Mouse (Mus musculus) fat pad, adult 2 months (tissue): ENCODE measurements at regions not wholly inside any gene's neighbourhood (a gene's known extent, or its start where the extent isn't known, plus 50 kb on each side); places are given as distances from the start of the nearest gene placed in this dataset.
"Not testable (repeated sequence)": the region's sequence is repeated elsewhere in the genome, so short reads cannot be mapped to it uniquely, and the experiment has no call there.

Experiments
- DNase-seq: peaks from one replicate; pipeline ENCODE4 v3.0.0-alpha.2; 2011; ENCODE audit warnings: low read depth, low spot score; ENCODE audit errors: extremely low read depth

DNA sequence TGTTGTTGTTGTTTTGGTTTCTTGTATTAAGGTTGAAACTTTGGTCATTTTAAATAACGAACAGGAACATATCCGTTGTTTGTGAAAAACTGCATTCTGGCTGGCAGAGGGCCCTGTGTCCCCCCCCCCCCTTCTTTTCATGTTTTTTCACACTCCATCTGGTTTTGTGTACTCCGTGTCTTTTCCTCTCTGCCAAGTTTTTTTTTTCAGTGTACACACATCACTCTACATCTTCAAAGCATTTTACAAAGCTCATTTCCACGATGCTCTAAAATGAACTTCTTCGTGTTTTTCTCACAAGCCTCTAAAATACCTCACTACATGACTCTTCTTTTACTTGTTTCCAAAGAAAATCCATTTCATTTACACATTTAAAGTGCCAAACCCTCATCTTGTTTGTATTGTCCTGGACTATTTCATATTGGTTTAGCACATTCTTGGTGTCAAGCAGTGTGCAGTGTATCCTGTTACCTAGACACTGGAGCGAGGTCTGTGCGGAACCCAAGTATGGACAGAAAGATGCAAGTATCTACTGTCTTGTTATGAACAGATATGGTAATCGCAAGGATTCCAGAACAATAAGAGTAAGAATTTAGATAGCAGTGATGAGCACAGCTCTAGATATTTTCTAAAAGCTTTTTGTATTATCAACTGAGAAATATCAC lies 503.5 kb upstream of the Hsf2 start:
- no peak for DNase-seq

DNA sequence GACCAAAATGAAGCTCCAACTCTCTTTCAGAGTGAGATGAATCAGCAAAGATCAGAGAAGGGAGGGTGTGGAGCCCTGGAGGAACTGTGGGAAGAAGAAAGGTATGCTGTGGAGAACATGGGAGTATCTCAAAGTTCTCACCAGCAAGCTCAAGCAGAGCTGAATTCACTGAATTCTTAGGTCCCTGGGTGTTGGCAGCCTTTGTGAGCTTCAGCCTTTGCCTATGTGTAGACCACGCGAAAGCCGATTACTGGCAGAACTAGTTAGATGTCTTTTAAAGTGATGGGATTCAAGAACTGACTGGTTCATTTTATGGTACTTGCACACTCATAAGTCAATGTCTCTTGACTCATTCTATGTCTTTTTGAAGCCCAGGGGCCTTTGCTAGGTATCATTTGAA lies 491.2 kb upstream of the Hsf2 start:
- DNase-seq, result no peak

DNA sequence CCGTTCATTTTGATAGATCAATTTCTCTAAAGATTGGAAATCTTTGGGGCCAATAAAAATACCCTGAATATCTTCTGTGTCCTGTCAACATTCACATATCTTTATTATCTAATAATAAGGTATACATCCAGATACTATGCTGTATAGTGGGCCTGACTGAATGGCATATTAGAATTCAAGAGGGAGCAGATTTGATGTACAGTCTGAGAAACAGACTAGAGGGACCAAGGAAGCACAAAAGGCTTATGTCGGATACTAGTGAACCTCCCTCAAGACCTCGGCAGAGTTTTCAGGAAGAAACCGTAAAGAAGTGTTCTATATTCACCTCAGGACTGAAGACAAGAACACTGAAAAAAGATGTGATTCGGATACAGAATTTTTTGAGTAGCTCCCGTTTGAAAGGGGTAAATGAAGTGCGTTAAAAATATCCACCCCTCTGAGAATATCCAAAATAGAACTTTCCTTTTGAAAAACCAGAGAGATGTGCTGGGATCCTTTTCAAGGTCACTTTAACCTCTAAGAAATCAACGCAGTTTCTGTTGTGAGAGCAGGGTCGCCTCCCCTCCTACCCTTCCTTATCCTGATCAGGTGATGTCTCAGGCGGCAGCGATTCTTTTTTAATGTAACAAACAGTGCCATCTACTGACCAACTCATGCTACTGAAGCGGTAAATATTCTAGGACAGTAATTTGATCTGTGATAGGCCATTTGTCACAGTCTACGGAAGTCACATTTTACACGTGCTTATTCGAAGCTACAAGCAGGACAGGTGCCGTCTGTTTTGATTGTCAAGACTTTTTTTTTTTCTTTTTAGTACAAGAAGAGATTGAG lies 485.1 kb upstream of the Hsf2 start:
- DNase-seq, result no peak

- no peak for DNase-seq
Observed at GRCm38 (mm10) chr10:57001723-57002110, 484.5 kb upstream of the Hsf2 start.

DNA sequence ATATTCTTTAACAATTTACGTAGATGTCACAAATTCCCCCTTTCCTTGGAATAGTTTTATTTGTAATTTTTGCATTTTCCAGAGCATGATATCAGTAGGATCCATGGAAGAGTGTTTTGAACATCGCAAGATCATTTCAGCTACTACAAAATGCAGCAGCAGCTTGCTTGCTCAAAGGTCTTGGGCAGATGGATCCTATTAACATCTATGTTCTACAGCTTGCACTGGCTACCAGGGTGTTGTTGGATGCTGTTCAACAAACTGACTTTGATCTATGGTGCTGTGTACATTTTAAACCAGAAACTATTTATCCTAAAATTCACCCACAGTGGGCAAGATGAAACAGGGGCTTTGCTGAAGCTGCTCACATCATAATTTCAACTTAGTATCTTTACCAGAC lies 448.5 kb upstream of the Hsf2 start:
- DNase-seq, result no peak

DNA sequence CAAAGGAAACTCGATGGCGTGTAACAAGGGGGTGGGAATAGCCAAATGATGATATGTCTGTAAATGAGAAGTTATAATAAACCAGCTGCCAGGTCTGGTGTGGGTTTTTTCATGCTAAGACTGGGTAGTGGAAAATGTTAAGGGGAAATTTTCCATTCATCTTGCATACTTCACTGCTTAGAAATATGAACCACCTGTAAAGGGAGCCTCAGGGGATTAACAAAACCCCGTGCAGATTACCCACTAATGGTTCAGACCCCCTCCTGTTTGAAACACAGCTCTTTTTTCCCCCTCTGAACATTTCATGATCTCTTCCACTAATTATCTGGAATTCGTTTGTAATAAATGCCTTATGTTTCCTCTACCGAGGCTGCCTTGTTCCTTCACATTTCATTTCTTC lies 446.0 kb upstream of the Hsf2 start:
- DNase-seq, result no peak

- no peak for DNase-seq
Observed at GRCm38 (mm10) chr10:57046021-57046420, 440.2 kb upstream of the Hsf2 start.

GRCm38 (mm10) chr10:57046891-57047290 lies 439.3 kb upstream of the Hsf2 start:
- DNase-seq, result no peak

DNA sequence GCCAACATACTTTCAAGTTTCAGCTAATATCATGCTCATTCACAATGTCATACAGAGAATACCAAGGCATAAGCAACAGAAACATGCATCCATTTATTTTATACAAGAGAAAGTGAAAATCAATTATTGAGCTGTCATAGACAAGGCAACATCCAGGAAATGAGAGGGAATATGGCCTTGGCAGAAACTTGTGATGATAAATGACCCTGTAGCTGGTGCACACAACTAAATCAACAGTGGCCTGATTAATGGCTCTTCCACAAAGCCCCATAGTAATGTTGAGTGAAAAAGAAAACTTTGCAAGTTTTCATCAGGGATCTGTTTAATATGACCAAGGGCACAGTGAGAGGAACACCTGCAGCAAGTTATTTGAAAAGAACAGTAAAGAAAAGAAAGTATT lies 438.5 kb upstream of the Hsf2 start:
- DNase-seq, result no peak

- DNase-seq, result not testable (repeated sequence)
Observed at GRCm38 (mm10) chr10:57053375-57053774, 432.8 kb upstream of the Hsf2 start.

DNA sequence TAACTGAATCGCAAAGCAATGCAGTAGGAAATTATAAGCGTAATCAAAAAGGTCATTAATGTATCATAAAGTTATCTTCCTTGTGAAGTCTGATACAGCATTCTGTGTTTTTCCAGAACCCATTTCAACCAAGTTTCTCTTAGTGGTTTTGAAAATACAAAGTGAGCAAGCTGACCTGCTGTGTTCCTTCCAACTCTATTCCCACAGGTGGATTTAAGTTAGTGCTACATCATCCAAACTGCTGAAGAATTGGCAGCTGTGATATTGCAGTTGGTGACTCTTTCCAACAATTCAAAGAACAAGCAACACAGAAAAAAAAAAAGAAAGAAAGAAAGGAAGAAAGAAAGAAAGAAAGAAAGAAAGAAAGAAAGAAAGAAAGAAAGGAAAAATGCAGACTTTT lies 396.1 kb upstream of the Hsf2 start:
- no peak for DNase-seq

DNA sequence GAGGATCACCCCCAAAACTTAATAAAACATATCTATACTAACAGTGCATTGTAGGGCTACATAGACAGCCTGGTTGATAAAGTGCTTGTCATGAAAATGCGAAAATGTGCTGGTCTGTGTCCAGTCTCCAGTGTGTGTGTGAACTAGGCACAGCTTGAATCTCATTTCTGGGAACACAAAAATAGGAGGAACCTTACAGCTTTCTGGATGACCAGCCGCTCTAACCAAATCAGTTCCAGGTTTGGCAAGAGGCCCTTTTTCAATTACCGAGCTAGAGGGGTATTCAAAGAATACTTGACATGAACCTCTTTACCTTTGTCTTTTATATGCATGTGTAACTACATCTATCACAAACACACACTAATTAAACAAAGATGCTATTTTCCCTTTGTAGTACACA lies 390.3 kb upstream of the Hsf2 start:
- DNase-seq, result no peak

- no peak for DNase-seq
Observed at GRCm38 (mm10) chr10:57113359-57113758, 372.8 kb upstream of the Hsf2 start.

GRCm38 (mm10) chr10:57114696-57115271 lies 371.4 kb upstream of the Hsf2 start:
- no peak for DNase-seq

DNA sequence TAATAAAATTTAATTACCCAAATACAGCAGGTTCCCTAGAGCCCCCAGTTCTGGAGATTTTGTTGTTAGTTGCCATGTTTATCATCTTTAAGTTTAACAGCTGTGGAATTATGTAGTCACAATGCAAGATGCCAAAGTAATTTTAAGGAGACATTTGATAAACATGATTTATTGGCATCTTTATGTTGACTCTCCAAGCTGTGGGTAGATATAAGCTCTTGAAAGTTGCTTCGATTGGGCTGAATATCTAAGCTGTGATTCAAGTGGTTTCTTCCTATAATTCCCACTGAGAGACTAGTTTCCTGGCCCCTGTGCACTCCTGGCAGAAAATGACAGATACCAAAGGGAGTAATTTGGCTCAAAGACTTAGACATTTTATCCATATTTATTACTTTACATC lies 364.7 kb upstream of the Hsf2 start:
- no peak for DNase-seq

DNA sequence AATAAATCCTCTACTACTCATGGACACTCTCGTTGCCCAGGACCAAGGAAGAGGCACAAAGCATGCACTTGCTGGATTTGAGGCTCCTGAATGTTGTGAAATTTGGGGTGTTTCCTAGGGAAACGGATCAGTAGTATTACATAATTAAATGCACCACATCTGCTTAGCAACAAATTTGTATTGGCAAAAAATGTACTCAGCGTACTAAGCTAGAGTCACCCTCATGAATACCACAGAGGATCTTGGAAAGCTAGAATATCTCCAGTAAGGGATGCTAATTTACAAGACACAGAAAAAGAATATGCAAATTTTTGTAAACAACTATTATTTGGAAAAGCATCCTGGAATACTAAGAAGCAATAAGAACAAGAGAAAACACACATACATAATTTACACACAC lies 359.0 kb upstream of the Hsf2 start:
- no peak for DNase-seq

GRCm38 (mm10) chr10:57156426-57156825 lies 329.8 kb upstream of the Hsf2 start:
- DNase-seq, result no peak

- no peak for DNase-seq
Observed at GRCm38 (mm10) chr10:57156912-57157311, 329.3 kb upstream of the Hsf2 start.

DNA sequence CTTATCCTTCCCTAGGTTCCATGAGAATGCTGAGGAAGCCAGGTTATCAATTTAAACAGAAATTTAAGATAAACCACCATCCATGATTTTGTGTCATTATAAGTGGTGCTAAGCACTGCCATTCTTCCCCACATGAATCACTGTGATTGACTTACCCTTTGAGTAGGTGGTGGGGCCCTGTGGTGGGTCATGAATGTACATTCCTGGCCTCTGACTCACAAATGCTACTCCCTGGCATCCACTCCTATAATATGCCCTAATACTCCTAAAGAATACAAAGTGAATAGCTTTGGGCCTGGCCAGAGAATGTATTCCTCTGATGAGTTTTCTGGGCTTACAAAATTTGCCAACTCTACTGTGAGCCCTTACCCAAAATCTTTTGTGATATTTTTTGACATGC lies 325.6 kb upstream of the Hsf2 start:
- DNase-seq, result no peak

DNA sequence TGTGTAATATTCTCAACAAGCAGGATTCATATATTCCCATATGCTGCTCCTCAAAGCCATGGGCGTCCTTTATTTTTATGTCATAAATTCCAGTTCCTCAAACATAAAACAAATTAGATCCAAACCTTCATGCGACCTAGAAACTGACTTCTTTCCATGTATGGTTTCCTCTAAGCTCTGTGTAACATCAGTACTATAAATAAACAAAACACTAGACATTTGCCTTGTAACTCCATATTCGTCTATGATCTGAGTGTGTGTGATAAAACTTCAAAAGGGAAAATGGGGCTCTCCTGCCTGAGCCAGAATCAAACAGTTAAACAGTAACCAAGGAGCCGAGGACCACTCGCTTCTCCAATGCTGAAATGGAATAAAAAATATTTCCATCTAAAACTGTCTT lies 322.8 kb upstream of the Hsf2 start:
- DNase-seq, result no peak

DNA sequence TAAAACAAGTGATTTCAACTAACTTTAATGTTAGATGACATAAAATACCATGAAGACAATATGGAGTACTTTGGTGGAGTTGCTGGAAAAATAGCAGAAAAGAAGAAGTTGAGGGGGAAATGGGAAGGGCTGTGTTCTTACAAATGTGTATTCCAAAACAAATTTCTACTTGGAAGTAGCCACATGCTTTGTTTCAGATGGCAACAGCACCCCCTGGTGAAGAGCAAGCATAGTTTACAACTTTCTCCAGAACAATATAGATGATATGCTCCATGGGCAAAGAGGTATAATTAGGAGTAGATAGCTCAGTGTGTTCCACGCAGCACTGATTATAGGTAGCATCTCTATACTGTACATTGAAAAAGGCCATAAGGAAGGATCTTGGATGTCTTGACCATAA lies 302.6 kb upstream of the Hsf2 start:
- no peak for DNase-seq

GRCm38 (mm10) chr10:57210701-57211100 lies 275.5 kb upstream of the Hsf2 start:
- no peak for DNase-seq
